Mouse (Mus musculus): Measurements from ENCODE around the gene Hdac6. TPM values are rescaled to one million over a fixed set of nuclear protein-coding genes. Genes with fewer than 3 reads are reported as not detected.
A peak's percentile ranks its signal among the peaks of the same experiment; 100 is the strongest.

The Hdac6 gene
- 39.3 and 42.2 TPM in 2 replicates for polyA plus RNA-seq (2015; fragmentation: Nextera tagmentation; extraction: Ambion mirVana)

DNA sequence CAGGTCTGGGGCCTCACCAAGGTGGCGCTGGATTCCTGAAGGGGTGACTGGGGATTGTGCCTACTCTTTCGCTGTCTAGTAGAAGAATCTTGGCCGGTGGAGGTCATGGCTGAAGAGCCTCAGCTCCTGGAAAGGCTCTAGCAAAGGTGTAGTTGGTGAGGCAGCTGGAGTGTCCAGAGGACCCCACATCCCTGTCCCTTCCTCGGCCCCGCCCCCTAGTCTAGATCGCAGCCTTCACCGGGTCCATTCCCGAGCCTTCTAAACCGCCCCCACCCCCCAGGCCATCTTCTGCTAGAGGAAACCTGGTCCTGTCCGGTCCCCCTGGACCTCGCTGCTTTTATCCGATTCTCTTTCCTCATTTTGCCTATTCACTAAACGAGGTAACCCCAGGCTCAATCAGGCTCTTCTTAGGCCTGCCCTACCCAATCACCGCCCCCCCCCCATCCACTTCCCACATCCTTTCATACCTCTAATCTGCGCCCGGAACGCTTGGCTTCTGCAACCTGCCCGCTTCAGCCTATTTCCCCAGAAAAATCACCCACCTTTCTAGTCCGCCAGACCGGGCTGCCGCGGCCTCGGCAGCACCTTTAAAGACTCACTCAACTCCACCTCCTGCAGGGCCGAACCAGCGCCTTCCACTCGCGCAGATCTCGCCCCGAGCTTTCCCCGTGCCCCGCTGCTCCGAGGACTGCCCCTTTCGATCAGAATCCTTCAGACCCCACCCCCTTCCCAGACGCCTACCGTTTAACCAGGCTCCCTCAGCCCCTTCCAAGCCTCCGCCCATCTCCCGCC is at the start of gene Hdac6:
TSS of gene Hdac6 (minus strand) at position 782 of the 792 bp plus-strand sequence.
- Histone ChIP-seq H3K36me3 (peaks cover 4% of the 10 kb centered on the region; the same call in 1 of the 2 replicates), H3K27ac (peak within 1 kb of the TSS; percentile 48; the same call in 1 of the 2 replicates), H3K4me2 (replicated peaks) (peak within 1 kb of the TSS; percentile 64), H3K9ac (peak within 1 kb of the TSS; percentile 65), H3K9me3 (no peaks in the 10 kb centered on the region), H3K4me1 (no peaks in the 10 kb centered on the region), H3K4me3 (peak within 1 kb of the TSS; percentile 51), H3K27me3 (no peaks in the 10 kb centered on the region)
- 11% methylated on average over 37 of the region's 37 CpGs for WGBS
- ATAC-seq (ENCODE audit: low FRiP score, low read depth) = peak; percentile 99

- Histone ChIP-seq H3K4me1 (no peaks in the 10 kb centered on the region), H3K9ac (no peak overlapping the region), H3K27ac (no peak overlapping the region), H3K36me3 (no peaks in the 10 kb centered on the region), H3K27me3 (no peaks in the 10 kb centered on the region), H3K4me2 (replicated peaks) (no peak overlapping the region), H3K9me3 (no peaks in the 10 kb centered on the region), H3K4me3 (no peak overlapping the region)
- no peak for ATAC-seq (ENCODE audit: low FRiP score, low read depth)
- 69% methylated on average over 10 of the region's 10 CpGs for WGBS
These were observed 45.5 kb upstream of the Hdac6 start for GRCm38 (mm10) chrX:7993068-7993735.

DNA sequence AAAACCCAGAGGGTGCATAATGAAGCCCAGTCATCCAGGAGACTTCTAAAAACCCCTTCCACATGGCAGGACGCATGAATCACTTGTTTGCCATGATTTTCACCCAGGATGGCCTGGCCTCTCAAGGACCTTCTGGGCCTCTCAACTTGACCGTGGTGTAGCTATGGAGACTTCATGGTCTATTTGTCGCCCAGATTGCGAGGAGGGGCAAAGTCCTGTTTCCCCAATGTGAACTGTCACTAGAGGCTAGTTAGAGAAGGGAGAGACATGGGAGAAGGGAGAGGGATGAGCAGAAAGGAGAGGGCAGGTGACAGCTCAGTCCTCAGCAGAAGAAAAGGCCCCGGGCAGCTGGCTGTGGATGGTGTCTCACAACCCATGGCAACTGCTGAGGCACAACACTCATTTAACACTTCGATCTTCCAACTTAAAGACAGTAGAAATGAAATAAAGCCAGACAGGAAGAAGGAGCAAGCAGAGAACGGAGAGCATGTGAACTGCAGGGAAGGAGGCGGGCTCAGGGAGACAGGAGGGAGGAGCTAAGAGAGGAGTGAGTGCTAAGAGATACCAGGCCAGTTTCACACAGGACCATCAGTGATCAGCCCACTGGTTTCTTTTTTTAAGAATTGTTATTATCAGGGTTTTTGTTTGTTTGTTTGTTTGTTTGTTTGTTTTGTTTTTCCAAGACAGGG is 44.8 kb upstream of the Hdac6 start:
- H3K9ac ChIP-seq = no peak overlapping the region
- H3K27ac ChIP-seq = no peak overlapping the region
- no peaks in the 10 kb centered on the region for H3K4me1 ChIP-seq
- no peaks in the 10 kb centered on the region for H3K36me3 ChIP-seq
- no peak for ATAC-seq (ENCODE audit: low FRiP score, low read depth)
- H3K27me3 ChIP-seq = no peaks in the 10 kb centered on the region
- H3K4me3 ChIP-seq = no peak overlapping the region
- H3K9me3 ChIP-seq = no peaks in the 10 kb centered on the region
- H3K4me2 ChIP-seq (replicated peaks) = no peak overlapping the region
- WGBS = 64% methylated on average over 8 of the region's 8 CpGs

DNA sequence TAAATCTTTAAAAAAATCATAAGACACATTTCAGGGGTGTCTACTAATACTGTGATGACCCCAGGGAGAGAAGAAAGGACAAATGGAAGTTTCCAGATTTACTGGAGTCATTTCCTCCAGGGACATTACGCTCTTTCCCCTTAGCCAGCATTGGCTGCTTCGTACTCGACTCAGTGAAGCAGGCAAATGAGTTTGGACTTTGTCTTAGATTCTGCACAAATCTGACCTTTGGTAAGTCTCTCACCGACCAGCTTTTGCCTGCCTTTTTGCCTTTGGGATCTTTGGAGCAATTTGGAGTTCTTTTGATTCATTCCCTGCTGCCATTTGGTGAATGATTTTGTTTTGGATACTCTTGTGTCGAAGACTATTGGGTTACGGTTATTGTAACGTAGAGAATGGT is 33.7 kb upstream of the Hdac6 start:
- Histone ChIP-seq H3K9ac (no peak overlapping the region), H3K4me2 (replicated peaks) (no peak overlapping the region), H3K4me1 (no peaks in the 10 kb centered on the region), H3K9me3 (no peaks in the 10 kb centered on the region), H3K27ac (no peak overlapping the region), H3K4me3 (no peak overlapping the region), H3K27me3 (no peaks in the 10 kb centered on the region), H3K36me3 (no peaks in the 10 kb centered on the region)
- 87% methylated on average over 7 of the region's 7 CpGs for WGBS
- no peak for ATAC-seq (ENCODE audit: low FRiP score, low read depth)

DNA sequence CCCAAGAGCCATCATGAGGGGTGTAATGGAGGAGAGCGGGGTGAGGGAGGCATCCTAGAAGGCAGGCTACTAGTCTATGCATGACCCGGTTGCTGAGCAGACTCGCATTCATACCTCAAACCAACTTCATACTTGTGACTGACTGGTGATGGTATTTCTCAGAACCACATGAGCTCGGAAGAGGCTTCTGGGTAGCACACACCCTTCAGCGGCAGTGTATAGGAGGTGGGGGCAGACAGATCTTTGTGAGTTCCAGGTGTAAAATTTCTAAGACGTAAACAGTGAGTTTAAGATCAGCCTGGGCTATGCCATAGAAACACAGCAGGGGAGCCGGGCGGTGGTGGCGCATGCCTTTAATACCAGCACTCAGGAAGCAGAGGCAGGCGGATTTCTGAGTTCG is 30.2 kb upstream of the Hdac6 start, which contains the start of gene Gata1:
TSS of gene Gata1 (minus strand) at position 180 of the 400 bp plus-strand sequence.
- ATAC-seq (ENCODE audit: low FRiP score, low read depth) = no peak
- 84% methylated on average over 11 of the region's 11 CpGs for WGBS
- no peaks in the 10 kb centered on the region for H3K27me3 ChIP-seq

DNA sequence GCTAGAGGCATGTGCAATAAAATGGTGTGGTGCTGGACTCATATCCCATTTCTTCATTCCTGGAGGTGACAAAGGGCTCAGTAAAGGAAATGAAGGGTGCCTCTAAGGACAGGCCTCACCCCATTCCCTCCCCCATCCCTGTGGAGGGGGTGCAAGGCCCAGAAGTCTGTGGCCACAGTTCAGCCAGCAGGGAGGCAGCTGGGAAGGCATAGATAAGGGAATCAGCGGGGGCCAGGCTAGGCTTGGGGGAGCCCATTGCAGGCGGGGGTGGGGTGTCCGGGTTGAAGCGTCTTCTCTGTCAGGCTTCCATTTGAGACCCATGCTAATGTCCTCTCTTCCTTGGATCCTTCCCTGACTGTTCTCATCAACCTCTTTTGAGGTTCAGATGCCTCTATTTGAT is 23.6 kb upstream of the Hdac6 start:
- no peak overlapping the region for H3K4me2 ChIP-seq (replicated peaks)
- 83% methylated on average over 4 of the region's 4 CpGs for WGBS

More for the DNA sequence above, 30.2 kb upstream of the Hdac6 start, which contains the start of gene Gata1:
- H3K4me1 ChIP-seq = no peaks in the 10 kb centered on the region
- no peak within 1 kb of the TSS for H3K9ac ChIP-seq
- no peak within 1 kb of the TSS for H3K4me3 ChIP-seq
- no peak within 1 kb of the TSS for H3K27ac ChIP-seq
- no peaks in the 10 kb centered on the region for H3K36me3 ChIP-seq
- no peak within 1 kb of the TSS for H3K4me2 ChIP-seq (replicated peaks)
- H3K9me3 ChIP-seq = no peaks in the 10 kb centered on the region

DNA sequence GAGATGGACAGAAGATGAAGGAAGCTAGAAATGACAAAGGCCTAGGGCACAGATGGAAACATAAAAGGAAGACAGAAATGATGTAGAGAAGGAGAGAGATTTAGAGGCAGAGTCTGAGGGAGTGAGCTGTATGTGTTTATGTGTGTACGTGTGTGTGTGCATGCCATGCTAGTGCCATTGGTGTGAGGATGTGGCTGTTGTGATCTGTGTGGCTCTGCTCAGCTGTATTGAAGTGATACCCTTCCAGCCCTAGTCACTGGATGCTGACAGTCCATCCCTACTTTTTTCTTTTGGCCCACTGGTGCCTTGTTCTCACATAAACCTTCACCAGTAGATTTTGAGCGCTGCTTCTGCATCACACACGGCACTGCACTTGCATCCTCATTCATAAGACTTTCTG is 21.2 kb upstream of the Hdac6 start:
- no peak for ATAC-seq (ENCODE audit: low FRiP score, low read depth)
- H3K27ac ChIP-seq = no peak overlapping the region
- no peaks in the 10 kb centered on the region for H3K36me3 ChIP-seq
- no peaks in the 10 kb centered on the region for H3K9me3 ChIP-seq
- H3K9ac ChIP-seq = no peak overlapping the region
- WGBS = 71% methylated on average over 3 of the region's 3 CpGs
- no peak overlapping the region for H3K4me3 ChIP-seq
- no peaks in the 10 kb centered on the region for H3K27me3 ChIP-seq
- H3K4me1 ChIP-seq = no peaks in the 10 kb centered on the region
- H3K4me2 ChIP-seq (replicated peaks) = no peak overlapping the region

More for the DNA sequence above, 23.6 kb upstream of the Hdac6 start:
- Histone ChIP-seq H3K27me3 (no peaks in the 10 kb centered on the region), H3K4me3 (no peak overlapping the region), H3K27ac (no peak overlapping the region), H3K9me3 (no peaks in the 10 kb centered on the region), H3K9ac (no peak overlapping the region), H3K36me3 (no peaks in the 10 kb centered on the region), H3K4me1 (no peaks in the 10 kb centered on the region)
- no peak for ATAC-seq (ENCODE audit: low FRiP score, low read depth)

- Histone ChIP-seq H3K27ac (no peak overlapping the region), H3K4me1 (no peaks in the 10 kb centered on the region), H3K4me3 (no peak overlapping the region), H3K27me3 (no peaks in the 10 kb centered on the region), H3K4me2 (replicated peaks) (no peak overlapping the region), H3K36me3 (no peaks in the 10 kb centered on the region), H3K9me3 (no peaks in the 10 kb centered on the region), H3K9ac (no peak overlapping the region)
- WGBS = 87% methylated on average over 8 of the region's 8 CpGs
- no peak for ATAC-seq (ENCODE audit: low FRiP score, low read depth)
These were observed 20.5 kb upstream of the Hdac6 start for GRCm38 (mm10) chrX:7968226-7968625.

GRCm38 (mm10) chrX:7967596-7968201 is 20.0 kb upstream of the Hdac6 start:
- no peak for ATAC-seq (ENCODE audit: low FRiP score, low read depth)
- Histone ChIP-seq H3K4me2 (replicated peaks) (no peak overlapping the region), H3K9ac (no peak overlapping the region), H3K36me3 (no peaks in the 10 kb centered on the region), H3K9me3 (no peaks in the 10 kb centered on the region), H3K4me3 (no peak overlapping the region), H3K4me1 (no peaks in the 10 kb centered on the region), H3K27me3 (no peaks in the 10 kb centered on the region), H3K27ac (no peak overlapping the region)
- 68% methylated on average over 8 of the region's 9 CpGs for WGBS

- Histone ChIP-seq H3K4me2 (replicated peaks) (no peak overlapping the region), H3K27ac (no peak overlapping the region), H3K9ac (no peak overlapping the region), H3K4me1 (no peaks in the 10 kb centered on the region), H3K27me3 (no peaks in the 10 kb centered on the region), H3K9me3 (no peaks in the 10 kb centered on the region), H3K36me3 (no peaks in the 10 kb centered on the region), H3K4me3 (no peak overlapping the region)
- ATAC-seq (ENCODE audit: low FRiP score, low read depth) = no peak
- 79% methylated on average over 4 of the region's 4 CpGs for WGBS
These were observed 18.5 kb upstream of the Hdac6 start for GRCm38 (mm10) chrX:7966161-7966560.

GRCm38 (mm10) chrX:7963829-7964626 is 16.3 kb upstream of the Hdac6 start:
- Histone ChIP-seq H3K9ac (no peak overlapping the region), H3K9me3 (no peaks in the 10 kb centered on the region), H3K4me2 (replicated peaks) (no peak overlapping the region), H3K27ac (no peak overlapping the region), H3K4me3 (no peak overlapping the region), H3K4me1 (no peaks in the 10 kb centered on the region), H3K27me3 (no peaks in the 10 kb centered on the region), H3K36me3 (no peaks in the 10 kb centered on the region)
- WGBS = 76% methylated on average over 7 of the region's 7 CpGs
- ATAC-seq (ENCODE audit: low FRiP score, low read depth) = no peak
